Mouse (Mus musculus) kidney, adult 2 months (tissue): Measurements from ENCODE around the gene Gpr3. TPM values are rescaled to one million over a fixed set of nuclear protein-coding genes. Genes with fewer than 3 reads are reported as not detected.

Experiments
- DNase-seq: peaks from one replicate; pipeline ENCODE4 v3.0.0; 2021
- H3K27ac ChIP-seq: fragments of 200-500 bp; 2 replicates; pipeline ENCODE4 v1.5.1; 2012; ENCODE audit warnings: low read depth, low read length, control low read depth, inconsistent platforms; ENCODE audit not compliant: insufficient read depth
- H3K27me3 ChIP-seq: fragments of 200-500 bp; replicated peaks from 2 replicates; pipeline ENCODE4 v1.6.1; 2012; ENCODE audit warnings: mild to moderate bottlenecking, moderate library complexity, low read length, inconsistent platforms; ENCODE audit not compliant: control insufficient read depth, insufficient read depth
- H3K36me3 ChIP-seq: fragments of 200-500 bp; 2 replicates; pipeline ENCODE4 v1.6.1; 2012; ENCODE audit warnings: mild to moderate bottlenecking, moderate library complexity, low read length, inconsistent platforms; ENCODE audit not compliant: control insufficient read depth, insufficient read depth
- H3K4me1 ChIP-seq: fragments of 200-500 bp; 2 replicates; pipeline ENCODE4 v1.6.1; 2011; ENCODE audit warnings: low read length; ENCODE audit not compliant: control insufficient read depth, insufficient read depth
- H3K4me3 ChIP-seq: fragments of 200-500 bp; 2 replicates; pipeline ENCODE4 v1.5.1; 2011; ENCODE audit warnings: mild to moderate bottlenecking, low read depth, low read length, control low read depth; ENCODE audit not compliant: insufficient read depth
- CTCF ChIP-seq: fragments of 200-500 bp; conservative IDR thresholded peaks from 2 replicates; pipeline ENCODE4 v1.5.1; 2011; ENCODE audit warnings: low read depth, mild to moderate bottlenecking, control low read depth, low read length, moderate library complexity, mixed read lengths; ENCODE audit not compliant: insufficient read depth, insufficient read length
- POLR2A ChIP-seq: fragments of 200-500 bp; IDR thresholded peaks from one replicate; pipeline ENCODE4 v1.6.1; 2011; ENCODE audit warnings: low read depth, low read length, control low read depth
- WGBS: fragments of 180-500 bp; shearing (Covaris S2); methylation state at CpG from one replicate; pipeline ENCODE4 v1.1.7; 2018; 5-methylcytosine and 5-hydroxymethylcytosine counted together
- polyA plus RNA-seq: library from polyadenylated mRNA; depleted of rRNA; stranded (reverse); fragments of >200 nt; gene quantifications from 2 replicates; pipeline ENCODE4 v1.2.3, GENCODE M21; 2012

Gpr3 gene
- polyA plus RNA-seq, 1 experiment: 0.53 TPM

- DNase-seq: no peak
- no peak for TF ChIP-seq POLR2A
- no peak for TF ChIP-seq CTCF
Measured at GRCm38 (mm10) chr4:133170616-133171015, 41.7 kb downstream of the Gpr3 start.

GRCm38 (mm10) chr4:133170056-133170524 is 42.2 kb downstream of the Gpr3 start:
- Histone ChIP-seq H3K27me3 (no peaks in the 10 kb centered on the region), H3K36me3 (no peaks in the 10 kb centered on the region), H3K27ac (peak overlapping the region; percentile 66), H3K4me1 (peaks cover 28% of the 10 kb centered on the region), H3K4me3 (no peak overlapping the region)
- WGBS: 52% methylated on average over 3 of the region's 3 CpGs
- DNase-seq: peak; percentile 40
- TF ChIP-seq POLR2A: no peak
- no peak for TF ChIP-seq CTCF

More at GRCm38 (mm10) chr4:133170616-133171015, 41.7 kb downstream of the Gpr3 start:
- Histone ChIP-seq H3K27me3 (no peaks in the 10 kb centered on the region), H3K4me1 (peaks cover 31% of the 10 kb centered on the region), H3K27ac (no peak overlapping the region), H3K36me3 (no peaks in the 10 kb centered on the region), H3K4me3 (no peak overlapping the region)

- Histone ChIP-seq H3K27ac (peak overlapping the region; percentile 66), H3K4me3 (no peak overlapping the region), H3K36me3 (no peaks in the 10 kb centered on the region), H3K4me1 (peaks cover 29% of the 10 kb centered on the region), H3K27me3 (no peaks in the 10 kb centered on the region)
- WGBS: 63% methylated on average over 10 of the region's 10 CpGs
- TF ChIP-seq POLR2A: no peak
- TF ChIP-seq CTCF: no peak
- peak; percentile 70 for DNase-seq
Measured at GRCm38 (mm10) chr4:133169237-133170055, 42.9 kb downstream of the Gpr3 start.

- 63% methylated on average over 9 of the region's 9 CpGs for WGBS
- Histone ChIP-seq H3K36me3 (no peaks in the 10 kb centered on the region), H3K27ac (no peak overlapping the region), H3K27me3 (no peaks in the 10 kb centered on the region), H3K4me1 (peaks cover 25% of the 10 kb centered on the region), H3K4me3 (no peak overlapping the region)
- DNase-seq: no peak
- TF ChIP-seq POLR2A (no peak), CTCF (no peak)
Measured at GRCm38 (mm10) chr4:133166773-133167172, 45.6 kb downstream of the Gpr3 start.

GRCm38 (mm10) chr4:133162196-133162595 is 50.1 kb downstream of the Gpr3 start:
- no peaks in the 10 kb centered on the region for H3K36me3 ChIP-seq
- TF ChIP-seq CTCF (no peak), POLR2A (no peak)
- WGBS: 58% methylated on average over 6 of the region's 6 CpGs
- DNase-seq: no peak
- no peak overlapping the region for H3K4me3 ChIP-seq
- H3K27me3 ChIP-seq: no peaks in the 10 kb centered on the region
- peaks cover 33% of the 10 kb centered on the region for H3K4me1 ChIP-seq
- no peak overlapping the region for H3K27ac ChIP-seq

- H3K4me3 ChIP-seq: no peak overlapping the region
- no peaks in the 10 kb centered on the region for H3K27me3 ChIP-seq
- H3K4me1 ChIP-seq: peaks cover 22% of the 10 kb centered on the region
- TF ChIP-seq POLR2A: no peak
- TF ChIP-seq CTCF: no peak
- no peak for DNase-seq
- 30% methylated on average over 4 of the region's 4 CpGs for WGBS
- no peak overlapping the region for H3K27ac ChIP-seq
- H3K36me3 ChIP-seq: no peaks in the 10 kb centered on the region; the same call in 1 of the 2 replicates
Measured at GRCm38 (mm10) chr4:133160821-133161220, 51.5 kb downstream of the Gpr3 start.

GRCm38 (mm10) chr4:133160211-133160610 is 52.1 kb downstream of the Gpr3 start:
- H3K4me3 ChIP-seq: no peak overlapping the region
- H3K36me3 ChIP-seq: no peaks in the 10 kb centered on the region; the same call in 1 of the 2 replicates
- no peaks in the 10 kb centered on the region for H3K27me3 ChIP-seq
- no peak for TF ChIP-seq CTCF
- TF ChIP-seq POLR2A: no peak
- 68% methylated on average over 8 of the region's 8 CpGs for WGBS
- peaks cover 21% of the 10 kb centered on the region for H3K4me1 ChIP-seq
- no peak for DNase-seq
- no peak overlapping the region for H3K27ac ChIP-seq
